Comparison of ENCODE assay signal across 8 mouse cellular contexts in the genomic region with DNA sequence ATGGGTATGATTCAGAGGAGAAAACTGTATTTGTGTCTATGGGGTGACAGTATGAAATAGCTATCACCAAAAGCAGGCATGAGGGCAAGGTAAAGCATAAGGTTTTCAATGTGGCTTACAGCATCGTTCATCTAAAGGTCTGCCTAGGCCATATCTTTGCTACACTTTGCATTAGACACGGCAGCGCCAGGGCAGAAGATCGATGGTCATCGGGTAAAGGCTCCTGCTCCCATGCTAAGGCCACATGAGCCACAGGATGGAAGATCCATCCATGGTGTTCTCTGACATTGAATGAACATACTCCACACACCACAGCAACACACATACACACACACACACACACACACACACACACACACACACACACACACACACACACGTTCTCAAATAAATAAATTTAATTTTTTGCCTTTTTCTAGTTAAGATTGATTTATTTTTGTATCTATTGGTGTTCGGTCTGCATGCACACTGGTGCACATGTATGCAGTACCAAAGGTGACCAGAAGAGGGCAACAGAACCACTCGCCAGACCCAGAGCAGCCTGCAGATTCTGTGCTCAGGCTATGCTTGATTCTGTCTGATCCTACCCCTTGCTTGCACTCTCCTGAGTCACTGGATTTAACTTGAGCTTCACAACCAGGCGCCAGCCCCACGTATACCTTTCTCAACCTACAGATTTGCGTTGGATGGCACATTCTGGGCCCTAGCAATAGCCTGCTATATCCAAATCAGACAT. TPM values are rescaled to one million over a fixed set of nuclear protein-coding genes. Genes with fewer than 3 reads are reported as not detected.
DNase-seq lines count a peak whose midpoint lies in the region; ATAC-seq and TF ChIP-seq lines count a peak whose summit lies in the region.

No protein-coding gene starts in this region.

- DNase-seq in ovary, postnatal 10 days (ENCODE audit: low spot score), result peak; percentile 29
- DNase-seq in ovary, adult 18-20 months (ENCODE audit: low spot score), result no peak
- peak; percentile 65 to 81 for DNase-seq in cerebellum, postnatal 25 days
- peak; percentile 48 to 67 for DNase-seq in frontal cortex, postnatal 36 days (ENCODE audit: low spot score in 2 of 2)
- DNase-seq in left cerebral cortex, postnatal 4 days, result peak; percentile 63
- DNase-seq in midbrain, embryonic 14.5 days, result peak; percentile 80
- DNase-seq in spleen, postnatal 4 days (ENCODE audit: low spot score in 2 of 2), result peak; percentile 33 to 75

- H3K9me3 ChIP-seq in intestine, postnatal 0 days (ENCODE audit: control insufficient read depth), result no peaks in the 10 kb centered on the region
- H3K9me3 ChIP-seq in midbrain, embryonic 14.5 days (ENCODE audit: control insufficient read depth, low read length), result no peaks in the 10 kb centered on the region

- H3K27ac ChIP-seq in intestine, postnatal 0 days (ENCODE audit: low read depth, low read length), result no peak overlapping the region
- no peak overlapping the region for H3K27ac ChIP-seq in midbrain, embryonic 14.5 days (replicated peaks; ENCODE audit: low read depth, low read length)

- 39% methylated on average over 11 of the region's 11 CpGs for WGBS in intestine, postnatal 0 days
- 46% methylated on average over 11 of the region's 11 CpGs for WGBS in midbrain, embryonic 14.5 days

- no peaks in the 10 kb centered on the region for H3K4me1 ChIP-seq in intestine, postnatal 0 days (replicated peaks; ENCODE audit: control insufficient read depth, insufficient read depth, low read length)
- H3K4me1 ChIP-seq in midbrain, embryonic 14.5 days (ENCODE audit: control insufficient read depth, insufficient read depth, low read length), result no peaks in the 10 kb centered on the region

- peak; percentile 89 for TF ChIP-seq CTCF in intestine, postnatal 0 days (IDR thresholded peaks at IDR 0.05; ENCODE audit: low read depth)

- no peak for ATAC-seq in intestine, postnatal 0 days
- ATAC-seq in midbrain, embryonic 14.5 days (ENCODE audit: low FRiP score, low TSS enrichment), result peak; percentile 63; the same call in 1 of the 2 replicates

- no peak overlapping the region for H3K9ac ChIP-seq in intestine, postnatal 0 days (ENCODE audit: low read depth, low read length)
- H3K9ac ChIP-seq in midbrain, embryonic 14.5 days (replicated peaks; ENCODE audit: low read length), result no peak overlapping the region

- no peaks in the 10 kb centered on the region for H3K36me3 ChIP-seq in intestine, postnatal 0 days (ENCODE audit: control insufficient read depth, insufficient read depth)
- no peaks in the 10 kb centered on the region for H3K36me3 ChIP-seq in midbrain, embryonic 14.5 days (ENCODE audit: control insufficient read depth, insufficient read depth, low read length)

- H3K4me3 ChIP-seq in intestine, postnatal 0 days (ENCODE audit: low read depth, low read length), result no peak overlapping the region
- H3K4me3 ChIP-seq in midbrain, embryonic 14.5 days (replicated peaks; ENCODE audit: low read depth, low read length), result no peak overlapping the region

- intact Hi-C loops in left cerebral cortex, postnatal 4 days (cut with DNase I), result no loop called here

- H3K27me3 ChIP-seq in intestine, postnatal 0 days (replicated peaks; ENCODE audit: control insufficient read depth, insufficient read depth, low read length), result no peaks in the 10 kb centered on the region
- no peaks in the 10 kb centered on the region for H3K27me3 ChIP-seq in midbrain, embryonic 14.5 days (ENCODE audit: control insufficient read depth, insufficient read depth, low read length)

- no peak overlapping the region for H3K4me2 ChIP-seq in intestine, postnatal 0 days (replicated peaks; ENCODE audit: low read depth)
- H3K4me2 ChIP-seq in midbrain, embryonic 14.5 days (ENCODE audit: low read length), result no peak overlapping the region

RNA-seq across cellular contexts. Expression of gene Scg3, which starts 36.3 kb away (rescaled TPM):
- 6.6 and 6.7 TPM in 2 replicates for polyA plus RNA-seq in intestine, postnatal 0 days (2015; fragmentation: Nextera tagmentation; extraction: Ambion mirVana)
- 100 to 1,000 TPM; 183 to 193 TPM for total RNA-seq in left cerebral cortex, postnatal 4 days (2021)
- 122 and 125 TPM in 2 replicates for polyA plus RNA-seq in midbrain, embryonic 14.5 days (2014; fragmentation: Nextera tagmentation; extraction: Ambion mirVana)

RNA-seq across cellular contexts. Expression of gene Bmp5, which starts 55.0 kb away (rescaled TPM):
- 5.2 and 6.5 TPM in 2 replicates for polyA plus RNA-seq in intestine, postnatal 0 days (2015; fragmentation: Nextera tagmentation; extraction: Ambion mirVana)
- 1 to 10 TPM; 2.1 to 2.5 TPM for total RNA-seq in left cerebral cortex, postnatal 4 days (2021)
- polyA plus RNA-seq in midbrain, embryonic 14.5 days (2014; fragmentation: Nextera tagmentation; extraction: Ambion mirVana), result 0.50 and 3.7 TPM in 2 replicates

Comparison
In these comparisons a context has a peak if more than half of its experiments do, and no peak if none do; other contexts are left out.
1. RNA of gene Scg3, which starts 36.3 kb away (polyA plus RNA-seq): 122 to 125 TPM in midbrain, embryonic 14.5 days; 6.6 to 6.7 TPM in intestine, postnatal 0 days; every median in the first group is over 10 times any median in the second.